Mouse (Mus musculus) liver, embryonic 12.5 days (tissue): ENCODE data around the gene Snapc2. TPM values are rescaled to one million over a fixed set of nuclear protein-coding genes. Genes with fewer than 3 reads are reported as not detected.

ENCODE experiments used
- ATAC-seq: fragments of 200-750 bp; cut with Nextera tagmentation; 2 replicates; pipeline ENCODE4 v1.8.0; 2017; ENCODE audit warnings: moderate number of reproducible peaks, mild to moderate bottlenecking, moderate library complexity
- H3K27ac ChIP-seq: fragments of 300-500 bp; sonication (generic); 2 replicates; pipeline ENCODE4 v1.5.1; 2016; ENCODE audit warnings: mild to moderate bottlenecking
- H3K27me3 ChIP-seq: fragments of 300-500 bp; sonication (generic); replicated peaks from 2 replicates; pipeline ENCODE4 v1.6.1; 2016; ENCODE audit warnings: mild to moderate bottlenecking, moderate library complexity
- H3K36me3 ChIP-seq: fragments of 300-500 bp; sonication (generic); 2 replicates; pipeline ENCODE4 v1.6.1; 2016; ENCODE audit warnings: mild to moderate bottlenecking, moderate library complexity
- H3K4me1 ChIP-seq: fragments of 300-500 bp; sonication (generic); 2 replicates; pipeline ENCODE4 v1.6.1; 2016
- H3K4me2 ChIP-seq: fragments of 300-500 bp; sonication (generic); 2 replicates; pipeline ENCODE4 v1.6.1; 2016; ENCODE audit warnings: mild to moderate bottlenecking, moderate library complexity
- H3K4me3 ChIP-seq: fragments of 300-500 bp; sonication (generic); 2 replicates; pipeline ENCODE4 v1.5.1; 2016; ENCODE audit warnings: mild to moderate bottlenecking, moderate library complexity
- H3K9ac ChIP-seq: fragments of 300-500 bp; sonication (generic); 2 replicates; pipeline ENCODE4 v1.6.1; 2016; ENCODE audit warnings: mild to moderate bottlenecking, moderate library complexity
- H3K9me3 ChIP-seq: fragments of 300-500 bp; sonication (generic); replicated peaks from 2 replicates; pipeline ENCODE4 v1.6.1; 2016; ENCODE audit warnings: mild to moderate bottlenecking, moderate library complexity
- WGBS: fragments of 180-500 bp; shearing (Covaris S2); methylation state at CpG from one replicate; pipeline ENCODE4 v1.1.7; 2016; ENCODE audit not compliant: insufficient replicate concordance; 5-methylcytosine and 5-hydroxymethylcytosine counted together
- polyA plus RNA-seq: library from polyadenylated mRNA; unstranded; fragments of >200 nt; fragmentation: Nextera tagmentation; extraction: Ambion mirVana; gene quantifications from 2 replicates; pipeline ENCODE4 v1.2.1, GENCODE M21; 2016

The Snapc2 gene
- polyA plus RNA-seq, 1 experiment from 2014 or later = 27.2 TPM

DNA sequence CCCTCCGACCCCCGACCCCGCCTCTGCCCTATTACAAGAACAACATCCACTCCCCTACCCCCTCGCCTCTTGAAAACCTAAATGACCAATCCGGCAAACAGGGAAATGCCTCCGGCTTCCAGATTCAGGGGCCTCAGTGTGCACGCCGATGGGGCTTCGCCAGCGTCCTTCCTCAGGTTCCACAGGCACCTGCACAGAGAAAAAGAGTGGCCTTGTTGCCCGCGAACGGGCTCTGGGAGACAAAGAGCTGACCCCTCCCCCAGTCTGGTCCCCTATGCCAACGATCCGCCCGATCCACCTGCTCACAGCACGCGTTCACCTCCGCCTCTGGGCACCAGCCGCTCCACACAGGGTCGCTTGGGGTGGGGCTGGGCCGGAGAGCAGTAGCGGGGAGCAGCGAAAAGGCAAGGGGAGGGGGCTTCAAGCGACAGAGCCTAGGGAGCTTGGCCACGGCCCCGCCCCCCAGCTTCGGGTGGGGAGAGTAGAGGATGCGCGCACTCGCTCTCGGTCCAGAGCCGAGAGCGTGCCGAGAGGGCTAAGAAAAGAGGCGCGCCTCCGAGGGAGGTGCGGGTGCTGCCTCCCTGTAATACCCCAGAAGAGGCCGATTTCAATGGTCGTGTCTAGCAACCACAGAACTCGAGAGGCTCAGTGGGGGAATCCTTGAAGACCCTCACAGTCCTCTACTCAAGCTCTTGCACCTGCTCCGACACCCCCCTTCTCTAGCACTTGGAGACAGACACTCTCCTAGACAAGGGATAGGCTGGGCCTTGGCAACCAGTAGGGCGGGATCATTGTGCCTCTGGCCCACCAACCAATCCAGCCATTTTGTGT, 35.9 kb upstream of the Snapc2 start, which contains the start of gene Prr36:
Gene Prr36 (minus strand): TSS at position 669 of the 831 bp plus-strand sequence.
- H3K27me3 ChIP-seq = peaks cover 96% of the 10 kb centered on the region
- H3K27ac ChIP-seq = no peak within 1 kb of the TSS
- 5% methylated on average over 44 of the region's 44 CpGs for WGBS
- peak within 1 kb of the TSS; percentile 61 for H3K4me2 ChIP-seq
- ATAC-seq = no peak
- H3K4me1 ChIP-seq = peaks cover 27% of the 10 kb centered on the region
- H3K9me3 ChIP-seq = no peaks in the 10 kb centered on the region
- H3K9ac ChIP-seq = no peak within 1 kb of the TSS
- peak within 1 kb of the TSS; percentile 37 for H3K4me3 ChIP-seq
- no peaks in the 10 kb centered on the region for H3K36me3 ChIP-seq

DNA sequence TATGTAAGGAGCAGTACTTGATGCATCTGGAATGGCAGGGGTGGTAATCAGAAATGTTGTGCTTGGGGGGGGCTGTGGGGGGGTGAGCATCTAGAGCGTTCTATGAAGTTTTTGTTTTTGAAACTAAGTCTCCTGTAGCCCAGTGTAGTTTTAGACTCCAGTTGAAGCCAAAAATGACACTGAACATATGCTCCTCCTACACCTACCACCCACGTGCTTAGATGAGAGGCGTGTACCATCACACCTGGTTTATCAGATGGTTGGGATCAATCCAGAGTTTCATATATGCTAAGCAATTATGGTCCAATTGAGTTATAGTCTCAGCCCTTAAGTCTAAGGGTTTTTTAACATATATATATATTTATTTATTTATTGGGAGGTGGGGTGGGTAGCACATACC, 33.3 kb upstream of the Snapc2 start:
- Histone ChIP-seq H3K4me1 (peaks cover 5% of the 10 kb centered on the region), H3K36me3 (no peaks in the 10 kb centered on the region), H3K27ac (no peak overlapping the region), H3K27me3 (peaks cover 78% of the 10 kb centered on the region), H3K4me3 (no peak overlapping the region), H3K9ac (no peak overlapping the region), H3K9me3 (no peaks in the 10 kb centered on the region), H3K4me2 (no peak overlapping the region)
- WGBS = 70% methylated on average over 3 of the region's 3 CpGs
- ATAC-seq = no peak

DNA sequence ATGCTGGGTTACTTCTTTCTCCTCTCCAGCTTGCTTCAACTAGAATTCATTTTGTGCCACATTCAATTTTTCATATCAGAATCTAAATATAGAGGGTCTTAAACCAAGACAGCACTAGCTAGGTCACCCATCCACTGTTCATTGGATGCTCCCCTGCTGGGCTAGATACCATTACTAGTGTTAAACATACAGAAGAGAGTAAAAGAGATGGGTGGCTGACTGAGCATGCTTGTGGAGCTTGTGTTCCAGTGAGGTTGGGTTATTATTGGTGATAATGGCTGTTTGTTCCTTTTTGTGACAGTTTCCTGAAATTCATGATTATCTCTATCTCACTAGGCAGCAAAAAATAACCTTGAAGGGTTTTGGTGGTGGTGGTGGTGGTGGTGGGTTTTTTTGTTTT, 30.8 kb upstream of the Snapc2 start:
- no peaks in the 10 kb centered on the region for H3K9me3 ChIP-seq
- H3K4me2 ChIP-seq = no peak overlapping the region
- peaks cover 78% of the 10 kb centered on the region for H3K27me3 ChIP-seq
- peaks cover 7% of the 10 kb centered on the region for H3K4me1 ChIP-seq
- no peak overlapping the region for H3K9ac ChIP-seq
- H3K36me3 ChIP-seq = no peaks in the 10 kb centered on the region
- H3K4me3 ChIP-seq = no peak overlapping the region
- no peak for ATAC-seq
- no peak overlapping the region for H3K27ac ChIP-seq

DNA sequence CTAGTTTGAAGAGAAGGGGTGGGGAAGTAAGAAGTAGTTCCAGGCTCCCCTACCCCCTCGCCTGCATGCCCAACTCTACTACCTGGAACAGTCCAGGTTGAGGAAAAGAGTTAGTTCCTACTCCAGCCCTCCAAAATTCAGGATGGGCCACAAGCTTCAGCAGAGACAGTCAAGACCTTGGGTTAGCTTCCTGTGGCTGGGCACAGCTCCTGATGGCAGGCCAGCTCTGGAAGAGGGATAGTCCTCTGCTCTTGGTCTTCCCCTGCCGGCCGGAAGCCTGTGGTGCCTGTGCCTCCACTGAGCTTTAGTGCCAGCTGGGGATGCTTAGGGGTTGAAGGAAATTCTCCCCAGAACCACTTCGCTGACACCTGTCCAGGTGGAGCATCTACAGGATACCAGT, 26.6 kb upstream of the Snapc2 start:
- H3K27ac ChIP-seq = no peak overlapping the region
- WGBS = 20% methylated on average over 4 of the region's 4 CpGs
- no peaks in the 10 kb centered on the region for H3K9me3 ChIP-seq
- H3K36me3 ChIP-seq = no peaks in the 10 kb centered on the region
- H3K9ac ChIP-seq = peak overlapping the region; percentile 42; the same call in 1 of the 2 replicates
- peaks cover 71% of the 10 kb centered on the region for H3K27me3 ChIP-seq
- H3K4me3 ChIP-seq = peak overlapping the region; percentile 32
- ATAC-seq = peak; percentile 18; the same call in 1 of the 2 replicates
- peaks cover 19% of the 10 kb centered on the region for H3K4me1 ChIP-seq
- H3K4me2 ChIP-seq = peak overlapping the region; percentile 61

DNA sequence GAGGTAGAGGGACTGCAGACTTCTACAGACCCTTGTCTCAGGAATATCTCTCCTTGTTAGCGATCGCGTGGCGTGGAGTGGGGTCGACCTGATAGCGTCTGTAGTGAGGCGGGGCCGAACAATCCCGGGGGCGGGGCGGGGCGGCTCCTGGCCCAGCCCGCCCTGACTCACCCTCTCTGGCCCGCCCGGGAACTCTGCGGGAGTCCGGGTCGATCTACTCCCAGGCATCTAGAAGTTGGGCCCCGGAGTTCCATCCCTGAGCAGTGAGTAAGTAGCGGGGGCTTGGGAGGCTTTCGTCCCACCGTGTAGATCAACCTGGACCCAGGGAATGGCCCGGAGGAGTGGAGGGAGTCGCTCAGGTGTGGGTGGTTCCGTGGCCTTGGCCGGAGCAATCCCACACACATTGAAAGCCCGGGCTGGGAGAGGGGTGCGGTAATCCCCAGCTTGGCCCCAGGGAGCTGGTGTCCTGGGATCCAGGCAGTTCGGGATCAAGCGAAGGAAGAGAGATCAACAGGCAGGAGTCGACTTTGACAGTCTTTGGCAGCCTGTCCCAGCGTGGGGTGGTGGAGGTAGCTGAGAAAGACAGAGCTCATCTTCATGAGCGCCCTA, 26.0 kb upstream of the Snapc2 start, which contains the start of gene Lrrc8e:
Gene Lrrc8e (plus strand): TSS at position 89 of the 609 bp plus-strand sequence.
- Histone ChIP-seq H3K9me3 (no peaks in the 10 kb centered on the region), H3K4me1 (peaks cover 20% of the 10 kb centered on the region), H3K27ac (no peak within 1 kb of the TSS), H3K4me3 (peak within 1 kb of the TSS; percentile 32), H3K36me3 (no peaks in the 10 kb centered on the region), H3K4me2 (peak within 1 kb of the TSS; percentile 61), H3K27me3 (peaks cover 71% of the 10 kb centered on the region), H3K9ac (peak within 1 kb of the TSS; percentile 42; the same call in 1 of the 2 replicates)
- peak; percentile 73 for ATAC-seq
- WGBS = 9% methylated on average over 33 of the region's 33 CpGs

DNA sequence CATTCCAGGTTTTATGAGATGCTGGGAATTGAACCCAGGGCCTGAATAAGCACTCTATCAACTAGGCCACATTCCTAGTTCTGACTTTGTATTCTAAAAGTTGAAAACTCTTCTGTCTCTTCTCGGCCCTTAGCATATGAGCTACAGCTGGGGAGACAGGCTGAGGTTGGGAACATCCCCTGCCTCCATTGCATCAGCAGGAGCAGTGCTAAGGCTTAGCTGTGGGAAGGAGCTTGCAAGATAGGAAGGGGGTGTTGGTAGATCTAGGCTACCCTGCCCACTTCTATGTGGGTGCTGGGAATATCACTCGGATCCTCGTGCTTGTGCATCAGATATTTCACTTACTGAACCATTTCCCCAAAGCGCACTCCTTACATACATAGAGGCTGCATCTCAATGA, 25.0 kb upstream of the Snapc2 start:
- no peak overlapping the region for H3K27ac ChIP-seq

DNA sequence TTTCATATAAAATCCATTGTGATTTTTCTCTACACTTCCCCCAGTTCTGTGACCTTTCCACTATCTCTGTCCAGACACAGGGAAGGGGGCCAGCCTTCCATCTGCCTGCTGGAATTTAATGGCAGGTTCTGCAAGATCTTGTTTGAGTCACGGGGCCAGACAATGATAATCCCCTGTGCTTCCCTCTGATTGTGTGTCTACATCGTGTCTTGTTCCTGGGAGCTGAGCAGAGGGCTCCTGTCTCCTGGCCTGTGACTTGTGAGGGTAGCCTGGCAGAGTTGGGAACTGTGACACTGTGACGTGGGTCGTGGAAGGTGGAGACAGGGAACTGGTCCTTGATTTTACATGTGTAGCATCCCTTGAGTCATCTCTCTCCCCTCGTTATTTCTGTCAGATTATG, 23.1 kb upstream of the Snapc2 start:
- ATAC-seq = no peak
- Histone ChIP-seq H3K4me2 (no peak overlapping the region), H3K9me3 (no peaks in the 10 kb centered on the region), H3K4me1 (peaks cover 20% of the 10 kb centered on the region), H3K9ac (no peak overlapping the region), H3K4me3 (no peak overlapping the region), H3K27ac (no peak overlapping the region), H3K36me3 (no peaks in the 10 kb centered on the region), H3K27me3 (peaks cover 66% of the 10 kb centered on the region)
- 55% methylated on average over 5 of the region's 5 CpGs for WGBS

More for the DNA sequence above, 25.0 kb upstream of the Snapc2 start:
- H3K4me3 ChIP-seq = no peak overlapping the region
- peaks cover 20% of the 10 kb centered on the region for H3K4me1 ChIP-seq
- no peaks in the 10 kb centered on the region for H3K36me3 ChIP-seq
- no peak overlapping the region for H3K4me2 ChIP-seq
- ATAC-seq = no peak
- H3K27me3 ChIP-seq = peaks cover 69% of the 10 kb centered on the region
- WGBS = 68% methylated on average over 4 of the region's 4 CpGs
- no peaks in the 10 kb centered on the region for H3K9me3 ChIP-seq
- no peak overlapping the region for H3K9ac ChIP-seq

DNA sequence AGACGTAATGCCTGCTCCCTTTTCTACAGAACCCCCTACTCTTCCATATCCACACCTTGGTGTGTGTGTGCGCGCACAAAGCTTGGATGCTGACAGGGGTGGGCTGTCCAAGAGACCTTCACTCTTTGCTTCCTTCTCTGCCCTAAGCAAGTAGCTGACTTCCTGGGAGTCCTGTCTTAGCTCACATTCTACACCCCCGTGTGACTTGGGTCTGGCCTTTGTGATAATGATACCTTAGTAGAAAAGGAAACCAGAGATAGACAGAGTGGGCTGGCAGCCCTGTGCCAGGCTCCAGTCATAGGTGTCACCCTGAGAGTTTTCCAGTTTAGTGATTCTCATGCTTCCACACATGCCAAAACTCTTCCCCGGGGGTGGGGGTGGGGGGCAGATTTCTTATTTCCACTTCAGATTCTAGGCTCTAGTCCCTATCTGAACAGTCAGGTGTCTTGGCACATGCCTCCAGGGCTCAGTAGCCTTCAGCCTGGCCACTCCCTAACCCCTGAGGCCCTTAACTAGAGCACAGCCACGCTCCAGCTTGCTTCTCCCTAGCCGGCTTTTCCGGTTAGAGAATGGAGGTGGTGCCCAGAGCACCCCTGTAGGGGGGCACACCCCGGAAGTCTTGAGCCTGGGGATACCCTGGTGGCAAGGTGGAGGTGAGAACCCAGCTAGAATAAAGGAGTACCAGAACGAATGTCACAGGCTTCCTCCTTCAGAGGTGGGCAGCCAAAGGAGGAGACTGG, 22.1 kb upstream of the Snapc2 start:
- peak; percentile 47 for ATAC-seq
- H3K4me2 ChIP-seq = no peak overlapping the region
- no peaks in the 10 kb centered on the region for H3K36me3 ChIP-seq
- no peak overlapping the region for H3K27ac ChIP-seq
- H3K4me3 ChIP-seq = no peak overlapping the region
- H3K9ac ChIP-seq = no peak overlapping the region; the same call in 1 of the 2 replicates
- peaks cover 64% of the 10 kb centered on the region for H3K27me3 ChIP-seq
- no peaks in the 10 kb centered on the region for H3K9me3 ChIP-seq
- 40% methylated on average over 10 of the region's 10 CpGs for WGBS
- peaks cover 20% of the 10 kb centered on the region for H3K4me1 ChIP-seq

DNA sequence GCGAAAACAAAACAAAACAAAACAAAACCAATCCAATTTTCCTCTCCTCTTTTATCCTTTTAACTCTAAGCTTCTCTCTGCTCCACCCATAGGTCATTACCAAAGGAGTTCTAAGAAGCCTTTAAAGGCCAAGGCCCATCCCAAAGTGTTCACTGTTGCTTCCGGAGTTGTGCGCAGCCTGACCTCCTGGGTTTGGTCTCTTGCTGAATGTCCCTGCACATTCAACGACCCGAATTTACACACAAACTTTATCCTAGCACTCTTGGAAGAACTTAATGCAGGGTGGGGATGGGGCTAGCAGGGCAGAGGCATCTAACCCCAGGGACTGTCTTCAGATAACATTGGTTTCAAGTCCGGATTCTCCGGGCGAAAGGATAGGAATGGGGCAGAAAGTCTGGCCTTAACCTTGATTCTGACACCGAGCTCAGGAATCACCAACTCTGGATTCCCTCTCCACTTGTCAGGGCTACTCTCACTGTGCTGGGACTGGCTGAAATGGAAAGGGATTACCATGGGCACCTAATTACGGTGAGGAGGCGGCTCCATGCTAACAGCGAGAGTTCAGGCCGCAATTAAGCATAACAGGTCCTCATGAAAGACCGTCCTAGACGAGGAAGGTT, 15.0 kb upstream of the Snapc2 start:
- WGBS = 19% methylated on average over 15 of the region's 15 CpGs
- no peak for ATAC-seq
- H3K36me3 ChIP-seq = peaks cover 24% of the 10 kb centered on the region
- H3K27ac ChIP-seq = peak overlapping the region; percentile 96
- H3K9me3 ChIP-seq = no peaks in the 10 kb centered on the region
- H3K9ac ChIP-seq = peak overlapping the region; percentile 79
- peaks cover 14% of the 10 kb centered on the region; the same call in 1 of the 2 replicates for H3K27me3 ChIP-seq
- peaks cover 30% of the 10 kb centered on the region for H3K4me1 ChIP-seq
- peak overlapping the region; percentile 82 for H3K4me3 ChIP-seq
- H3K4me2 ChIP-seq = peak overlapping the region; percentile 83

DNA sequence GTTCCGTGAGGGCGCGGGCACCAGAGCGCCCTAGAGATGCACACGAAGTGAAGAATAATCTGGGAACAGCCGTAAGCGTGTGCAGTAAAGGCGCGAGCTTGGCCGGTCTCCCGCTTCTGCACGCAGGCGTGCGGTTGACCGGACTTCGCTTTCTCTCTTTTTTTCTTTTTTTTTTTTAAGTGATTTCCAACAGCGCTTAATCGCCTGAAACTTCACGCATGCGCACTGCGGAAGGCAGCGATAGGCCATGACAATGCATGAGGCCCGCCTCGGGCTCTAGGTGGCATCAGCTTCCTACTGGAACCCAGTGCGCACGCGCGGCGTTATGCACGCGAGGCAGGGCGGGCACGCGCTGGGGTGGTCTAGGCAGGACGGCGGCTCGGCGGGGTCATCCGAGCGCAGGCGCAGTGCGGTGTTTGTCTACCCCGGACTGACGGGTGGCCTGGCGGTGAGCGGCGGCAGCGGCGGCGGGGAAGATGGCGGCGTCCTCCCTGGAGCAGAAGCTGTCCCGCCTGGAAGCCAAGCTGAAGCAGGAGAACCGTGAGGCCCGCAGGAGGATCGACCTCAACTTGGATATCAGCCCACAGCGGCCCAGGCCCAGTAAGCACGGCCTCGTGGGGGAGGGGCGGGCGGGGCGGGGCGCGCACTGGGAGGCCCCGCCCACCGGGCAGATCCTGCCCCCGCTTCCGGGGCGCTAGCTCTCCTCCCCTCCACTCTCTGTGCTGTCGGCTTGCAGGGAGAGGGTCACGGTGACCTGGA, 14.3 kb upstream of the Snapc2 start, which contains the start of the genes Map2k7 and Gm49320:
Gene Map2k7 (plus strand): TSS at position 307 of the 759 bp plus-strand sequence.
Gene Gm49320 (plus strand): TSS at position 432 of the 759 bp plus-strand sequence.
- H3K4me1 ChIP-seq = peaks cover 30% of the 10 kb centered on the region
- H3K4me2 ChIP-seq = peak within 1 kb of the TSS; percentile 83
- peak within 1 kb of the TSS; percentile 82 for H3K4me3 ChIP-seq
- peak within 1 kb of the TSS; percentile 96 for H3K27ac ChIP-seq
- peak within 1 kb of the TSS; percentile 79 for H3K9ac ChIP-seq
- H3K27me3 ChIP-seq = peaks cover 14% of the 10 kb centered on the region; the same call in 1 of the 2 replicates
- H3K36me3 ChIP-seq = peaks cover 31% of the 10 kb centered on the region
- under 1% methylated on average over 71 of the region's 71 CpGs for WGBS
- peak; percentile 91 for ATAC-seq
- H3K9me3 ChIP-seq = no peaks in the 10 kb centered on the region
